Mouse (Mus musculus) fat pad, adult 2 months (tissue): Measurements from ENCODE around the gene A330070K13Rik.

Experiments
- DNase-seq: peaks from one replicate; pipeline ENCODE4 v3.0.0-alpha.2; 2011; ENCODE audit warnings: low read depth, low spot score; ENCODE audit errors: extremely low read depth

Gene A330070K13Rik

GRCm38 (mm10) chr5:130384222-130384912, at the start of gene A330070K13Rik:
Gene A330070K13Rik (minus strand): TSS chr5:130384631.
- no peak for DNase-seq

GRCm38 (mm10) chr5:130411516-130411915, 27.1 kb upstream of the A330070K13Rik start:
- DNase-seq: no peak

- DNase-seq: no peak
Observed at GRCm38 (mm10) chr5:130409706-130410105, 25.3 kb upstream of the A330070K13Rik start.

- DNase-seq: no peak
Observed at GRCm38 (mm10) chr5:130405201-130405600, 20.8 kb upstream of the A330070K13Rik start.

DNA sequence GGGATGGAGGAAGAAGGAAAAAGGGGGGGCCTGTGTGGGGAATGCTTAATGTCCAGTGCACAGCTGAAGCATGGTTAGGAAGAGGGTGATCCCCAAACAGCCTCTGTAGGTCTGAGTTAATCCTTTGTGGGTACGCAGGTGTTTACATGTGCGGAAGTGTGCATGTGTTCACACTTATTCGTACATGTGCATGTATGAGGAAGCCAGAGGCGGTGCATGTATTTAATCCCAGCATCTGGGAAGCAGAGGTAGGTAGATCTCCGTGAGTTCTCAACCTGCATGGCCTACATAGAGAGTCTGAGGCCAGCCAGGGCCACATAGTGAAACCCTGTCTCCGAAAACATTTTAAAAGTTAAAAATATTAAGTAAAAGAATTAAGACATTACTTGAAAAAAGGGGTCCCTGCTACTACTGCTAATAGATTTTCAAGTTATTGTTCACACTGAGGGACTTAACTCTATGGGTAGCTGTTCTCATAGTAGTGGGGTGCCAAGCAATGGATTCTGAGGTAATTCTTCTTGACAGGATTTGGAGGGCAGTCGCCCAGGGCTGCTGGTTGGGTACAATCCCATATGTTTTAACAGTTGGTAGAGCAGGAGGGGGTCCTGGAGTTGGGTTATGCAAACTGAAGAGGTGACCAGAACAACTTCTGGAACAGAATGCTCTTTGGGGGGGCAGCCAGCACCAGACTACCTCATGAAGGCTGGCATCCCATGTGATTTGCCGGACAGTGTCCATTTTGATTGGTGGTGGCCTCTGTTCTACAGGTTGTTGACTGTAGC, 15.9 kb upstream of the A330070K13Rik start:
- no peak for DNase-seq

DNA sequence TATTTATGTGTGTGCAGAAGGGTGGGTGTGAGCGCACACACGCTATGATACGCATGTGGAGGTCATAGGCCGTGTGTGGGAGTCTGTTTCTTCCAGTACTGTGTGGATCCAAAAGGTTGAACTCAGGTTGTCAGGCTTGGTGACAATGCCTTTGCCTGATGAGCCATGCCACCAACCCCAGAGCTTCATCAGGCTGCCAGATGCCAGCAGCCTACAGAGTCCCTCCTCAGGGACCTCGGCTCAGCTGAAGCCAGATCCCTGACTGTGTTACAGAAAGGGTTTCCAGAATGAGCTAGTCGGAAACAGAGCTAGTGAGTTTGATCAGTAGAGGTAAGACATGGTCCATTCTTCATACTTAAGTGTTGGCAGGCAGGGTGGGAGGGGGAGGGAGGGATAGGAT, 10.7 kb upstream of the A330070K13Rik start:
- DNase-seq: no peak

DNA sequence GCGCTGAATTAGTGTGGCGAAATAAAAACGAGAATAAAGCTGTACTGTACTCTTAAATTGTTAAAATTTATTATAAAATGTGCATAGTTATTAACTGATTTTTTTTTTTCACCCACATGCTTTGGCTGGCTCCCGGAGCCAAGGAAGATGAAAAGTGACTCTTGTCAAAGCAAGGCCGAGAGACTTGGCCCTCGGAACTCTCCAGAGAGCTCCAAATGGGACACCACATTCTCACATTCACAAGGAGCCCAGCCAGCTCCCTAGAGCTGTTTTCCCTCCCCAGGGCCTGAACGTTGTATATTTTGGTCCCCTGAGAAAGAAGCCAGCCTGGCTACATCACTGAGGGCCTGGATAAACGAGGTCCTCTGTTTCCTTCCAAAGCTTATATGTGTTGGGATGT, 10.0 kb upstream of the A330070K13Rik start:
- DNase-seq: no peak

DNA sequence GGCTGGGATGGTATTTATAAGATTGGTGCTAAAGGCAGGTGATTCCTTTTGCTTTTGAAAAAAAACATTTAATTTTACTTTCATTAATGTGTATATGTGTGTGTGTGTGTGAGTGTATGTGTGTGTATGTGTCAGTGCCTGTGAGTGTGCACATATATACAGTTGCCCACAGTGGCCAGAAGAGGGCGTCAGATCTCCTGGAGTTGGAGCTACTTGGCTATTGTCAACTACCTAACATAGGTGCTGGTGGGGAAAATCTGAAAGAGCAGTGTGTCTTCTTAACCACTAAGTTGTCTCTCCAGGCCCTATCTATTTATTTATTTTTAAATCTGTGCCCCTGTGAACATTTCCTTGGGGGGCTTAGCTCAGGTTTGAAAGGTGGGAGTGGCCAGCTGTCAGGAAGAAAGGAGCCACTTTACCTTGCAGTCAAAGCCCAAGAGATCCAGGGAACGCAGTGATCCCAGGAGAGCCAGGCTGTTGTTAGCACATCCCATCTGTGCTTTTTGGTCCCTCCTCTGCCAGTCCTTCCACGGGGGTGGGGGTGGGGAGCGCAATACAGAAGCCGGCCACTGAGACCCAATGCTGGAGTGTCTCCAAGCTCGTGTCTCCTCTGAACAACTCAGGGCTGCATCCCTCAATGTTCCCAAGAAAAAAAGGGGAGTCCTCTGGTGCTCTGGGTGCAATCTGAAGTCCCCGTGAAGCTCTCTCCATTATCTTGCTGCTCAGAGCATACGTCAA, 9.4 kb upstream of the A330070K13Rik start:
- DNase-seq: no peak

GRCm38 (mm10) chr5:130386418-130386817, 2.0 kb upstream of the A330070K13Rik start:
- DNase-seq: no peak

GRCm38 (mm10) chr5:130375411-130375810, 9.0 kb downstream of the A330070K13Rik start:
- no peak for DNase-seq

- DNase-seq: no peak
Observed at GRCm38 (mm10) chr5:130369237-130369636, 15.2 kb downstream of the A330070K13Rik start, which contains the start of gene Caln1. Gene Caln1 (plus strand): TSS chr5:130369455.

GRCm38 (mm10) chr5:130368236-130368635, 16.2 kb downstream of the A330070K13Rik start:
- no peak for DNase-seq

DNA sequence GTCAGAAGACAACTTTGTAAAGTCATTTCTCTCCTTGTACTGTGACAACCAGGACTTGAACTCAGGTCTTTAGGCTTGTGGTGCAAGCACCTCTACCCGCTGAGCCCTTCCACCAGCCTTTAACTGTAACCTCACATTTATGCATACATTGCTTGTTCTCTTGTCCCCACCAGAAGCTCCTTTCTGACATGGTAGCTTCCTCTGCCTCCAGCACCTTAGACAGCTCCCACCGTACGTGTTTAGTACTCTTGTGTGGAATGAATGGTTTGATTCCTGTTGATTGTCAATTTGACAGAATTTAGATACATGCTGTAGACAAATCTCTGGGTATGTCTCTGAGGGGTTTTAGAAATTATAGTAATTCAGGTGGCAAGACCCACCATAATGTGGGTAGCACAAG, 20.7 kb downstream of the A330070K13Rik start:
- no peak for DNase-seq

GRCm38 (mm10) chr5:130363111-130363510, 21.3 kb downstream of the A330070K13Rik start:
- no peak for DNase-seq

GRCm38 (mm10) chr5:130355223-130355622, 29.2 kb downstream of the A330070K13Rik start:
- no peak for DNase-seq

DNA sequence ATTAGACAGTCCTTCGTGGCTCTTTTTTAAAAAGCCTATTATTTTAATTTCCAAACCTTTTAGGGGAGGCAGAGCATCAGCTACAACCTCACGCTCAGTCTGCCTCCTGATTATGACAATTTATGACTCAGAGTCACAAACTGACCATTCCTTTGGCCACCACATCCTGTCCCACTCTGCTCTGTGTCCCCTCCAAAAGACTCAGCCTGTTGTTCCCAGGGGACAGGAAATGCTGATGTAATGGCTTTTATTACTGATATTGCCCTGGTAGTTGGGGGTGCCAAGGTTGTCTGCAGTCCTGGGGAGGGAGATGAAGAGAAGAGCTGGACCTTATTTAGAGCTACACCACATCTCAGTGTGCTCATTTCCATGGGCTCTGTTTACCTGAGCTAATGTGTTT, 38.6 kb downstream of the A330070K13Rik start:
- no peak for DNase-seq

DNA sequence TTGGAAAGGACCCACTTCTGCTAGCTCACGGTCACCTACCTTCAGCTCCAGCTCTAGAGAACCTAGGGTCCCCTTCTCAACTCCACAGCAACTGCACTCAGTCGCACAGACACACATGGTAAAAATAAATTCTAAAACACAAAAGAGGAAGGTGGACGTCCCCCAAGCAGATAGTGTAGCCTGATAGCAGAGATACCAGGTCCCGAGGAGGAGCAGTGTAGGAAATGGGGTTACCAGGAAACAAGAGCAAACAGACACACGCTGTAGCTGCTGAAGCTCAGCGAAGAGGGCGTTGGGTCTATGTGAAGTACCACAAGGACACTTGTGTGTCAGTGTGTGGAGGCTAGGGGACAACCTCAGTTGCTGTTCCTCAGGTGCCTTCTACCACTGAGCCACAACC, 39.4 kb downstream of the A330070K13Rik start:
- no peak for DNase-seq

DNA sequence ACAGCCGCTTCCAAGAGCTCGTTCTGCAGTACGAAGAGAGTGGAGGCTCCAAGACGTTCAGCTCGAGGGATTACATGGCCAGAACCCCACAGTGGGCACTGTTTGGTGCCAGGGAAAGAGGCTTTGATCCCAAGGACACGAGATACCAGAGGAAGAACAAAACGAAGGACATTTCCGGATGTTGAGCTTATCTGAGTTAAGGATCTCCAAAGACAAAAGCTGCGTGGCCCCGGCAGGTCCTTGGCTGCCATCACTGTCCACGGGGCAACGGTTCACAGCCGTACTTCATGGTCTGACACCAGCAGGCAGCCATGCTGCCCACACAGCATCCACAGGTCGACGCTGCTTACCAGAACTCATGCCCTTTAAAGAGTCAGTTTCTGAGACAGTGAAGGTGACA, 43.8 kb downstream of the A330070K13Rik start:
- no peak for DNase-seq

DNA sequence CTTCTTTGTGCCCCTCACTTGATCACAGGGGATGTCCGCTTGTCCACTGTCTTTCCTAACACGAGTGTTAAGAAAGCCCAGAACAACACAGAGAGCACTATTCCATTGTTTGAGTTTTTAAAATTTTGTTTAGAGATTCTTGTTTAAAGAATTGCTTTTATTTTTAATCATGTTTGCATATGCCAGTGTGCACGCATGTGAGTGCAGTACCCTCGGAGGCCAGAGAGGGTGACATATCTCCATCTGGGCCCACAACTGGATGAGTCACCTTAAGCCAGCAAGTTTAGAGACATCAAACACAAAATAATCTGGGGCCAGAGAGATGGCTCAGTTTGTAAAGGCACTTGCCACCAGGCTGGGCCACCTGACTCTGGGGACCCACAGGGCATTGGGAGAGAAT, 49.0 kb downstream of the A330070K13Rik start:
- no peak for DNase-seq

GRCm38 (mm10) chr5:130333971-130334370, 50.5 kb downstream of the A330070K13Rik start:
- DNase-seq: no peak

GRCm38 (mm10) chr5:130333566-130333965, 50.9 kb downstream of the A330070K13Rik start:
- no peak for DNase-seq

- no peak for DNase-seq
Observed at GRCm38 (mm10) chr5:130331206-130331605, 53.2 kb downstream of the A330070K13Rik start.
